Mouse (Mus musculus) midbrain, embryonic 16.5 days (tissue): Measurements from ENCODE around the gene Slc13a3. TPM values are rescaled to one million over a fixed set of nuclear protein-coding genes. Genes with fewer than 3 reads are reported as not detected.

ENCODE experiments used
- ATAC-seq: fragments of 200-750 bp; cut with Nextera tagmentation; 2 replicates; pipeline ENCODE4 v1.8.0; 2017; ENCODE audit warnings: moderate TSS enrichment
- H3K27ac ChIP-seq: fragments of 300-500 bp; sonication (generic); 2 replicates; pipeline ENCODE4 v1.5.1; 2014; ENCODE audit warnings: mild to moderate bottlenecking, low read length, mixed read lengths
- H3K27me3 ChIP-seq: fragments of 300-500 bp; sonication (generic); 2 replicates; pipeline ENCODE4 v1.6.1; 2014; ENCODE audit warnings: low read depth, low read length, mixed read lengths; ENCODE audit not compliant: control insufficient read depth, insufficient read depth
- H3K36me3 ChIP-seq: fragments of 300-500 bp; sonication (generic); 2 replicates; pipeline ENCODE4 v1.6.1; 2014; ENCODE audit warnings: mild to moderate bottlenecking, low read length, moderate library complexity, mixed read lengths; ENCODE audit not compliant: control insufficient read depth, insufficient read depth
- H3K4me1 ChIP-seq: fragments of 300-500 bp; sonication (generic); 2 replicates; pipeline ENCODE4 v1.6.1; 2014; ENCODE audit warnings: mild to moderate bottlenecking, low read length, mixed read lengths; ENCODE audit not compliant: control insufficient read depth, insufficient read depth
- H3K4me2 ChIP-seq: fragments of 300-500 bp; sonication (generic); 2 replicates; pipeline ENCODE4 v1.6.1; 2014; ENCODE audit warnings: mild to moderate bottlenecking, low read length, mixed read lengths
- H3K4me3 ChIP-seq: fragments of 300-500 bp; sonication (generic); 2 replicates; pipeline ENCODE4 v1.5.1; 2014; ENCODE audit warnings: low read depth, mild to moderate bottlenecking, low read length, moderate library complexity, mixed read lengths
- H3K9ac ChIP-seq: fragments of 300-500 bp; sonication (generic); 2 replicates; pipeline ENCODE4 v1.6.1; 2014; ENCODE audit warnings: low read depth, low read length, mixed read lengths
- H3K9me3 ChIP-seq: fragments of 300-500 bp; sonication (generic); replicated peaks from 2 replicates; pipeline ENCODE4 v1.6.1; 2014; ENCODE audit warnings: mild to moderate bottlenecking, low read length, mixed read lengths; ENCODE audit not compliant: control insufficient read depth, poor library complexity, severe bottlenecking
- WGBS: fragments of 180-500 bp; shearing (Covaris S2); extraction: QIAGEN DNeasy Blood & Tissue Kit; methylation state at CpG from one replicate; pipeline ENCODE4 v1.1.7; 2014; 5-methylcytosine and 5-hydroxymethylcytosine counted together
- polyA plus RNA-seq: library from polyadenylated mRNA; unstranded; fragments of >200 nt; fragmentation: Nextera tagmentation; extraction: Ambion mirVana; gene quantifications from 2 replicates; pipeline ENCODE4 v1.2.1, GENCODE M21; 2015

Gene Slc13a3
- polyA plus RNA-seq, 1 experiment from 2014 or later = 10.6 TPM

DNA sequence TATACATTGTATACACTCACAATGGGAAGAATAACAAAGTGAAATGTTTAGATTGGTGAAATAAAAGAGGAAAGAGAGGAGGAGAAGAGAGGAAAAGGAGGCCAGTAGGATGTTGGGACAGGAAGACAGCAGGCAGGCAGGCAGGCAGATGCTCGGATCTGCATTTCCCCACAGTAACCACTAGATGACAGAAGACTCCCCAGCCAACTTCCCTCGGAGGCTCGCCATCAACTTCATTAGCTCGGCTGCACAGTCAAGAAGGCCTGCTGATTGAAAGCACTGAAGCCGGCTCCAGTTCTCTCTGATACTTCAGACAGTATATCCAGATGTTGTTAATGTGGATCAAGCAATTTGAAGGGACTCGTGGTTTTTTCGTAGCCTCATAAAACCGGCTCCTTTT, 81.5 kb downstream of the Slc13a3 start:
- peaks cover 6% of the 10 kb centered on the region for H3K4me1 ChIP-seq

DNA sequence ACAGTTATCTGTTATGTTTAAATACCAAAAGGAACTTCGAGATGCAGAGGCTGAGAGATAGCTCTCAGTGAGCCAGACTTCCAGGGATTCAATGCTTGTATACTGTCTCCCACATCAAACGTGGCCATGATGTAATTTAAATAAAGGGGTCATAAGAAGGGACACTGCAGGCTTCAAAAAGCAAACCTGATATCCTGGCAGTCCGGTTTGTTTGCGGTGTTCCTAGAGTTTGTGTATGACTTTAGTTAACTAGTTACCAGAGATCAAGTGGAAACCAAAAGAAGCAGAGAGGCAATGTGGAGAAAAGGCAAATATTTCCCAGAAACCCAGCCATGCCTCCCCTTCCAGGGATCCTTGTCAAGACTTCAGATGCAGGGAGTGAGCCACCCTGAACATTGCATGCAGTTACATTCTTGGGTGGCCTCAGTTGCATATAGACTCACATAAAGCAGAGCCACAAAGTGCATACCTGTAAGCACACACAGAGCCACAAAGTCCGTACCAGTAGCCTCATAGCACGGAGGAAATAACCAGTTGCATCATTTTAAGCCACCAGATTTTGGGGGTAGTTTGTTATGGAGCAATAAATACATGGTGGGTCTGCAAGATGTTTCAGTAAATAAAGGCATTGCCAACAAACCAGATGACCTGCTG, 83.6 kb downstream of the Slc13a3 start:
- ATAC-seq = no peak
- no peak overlapping the region for H3K4me2 ChIP-seq
- peaks cover 14% of the 10 kb centered on the region for H3K4me1 ChIP-seq
- 84% methylated on average over 6 of the region's 6 CpGs for WGBS
- no peak overlapping the region for H3K4me3 ChIP-seq
- H3K9ac ChIP-seq = no peak overlapping the region
- no peaks in the 10 kb centered on the region for H3K27me3 ChIP-seq
- H3K27ac ChIP-seq = no peak overlapping the region
- peaks cover 4% of the 10 kb centered on the region; the same call in 1 of the 2 replicates for H3K36me3 ChIP-seq
- H3K9me3 ChIP-seq = 0 out of 2 replicates have a peak, but pooled peaks cover 2% of the 10 kb centered on the region

More for the DNA sequence above, 81.5 kb downstream of the Slc13a3 start:
- Histone ChIP-seq H3K4me3 (no peak overlapping the region), H3K27ac (no peak overlapping the region), H3K4me2 (no peak overlapping the region), H3K9me3 (0 out of 2 replicates have a peak, but pooled peaks cover 2% of the 10 kb centered on the region), H3K27me3 (no peaks in the 10 kb centered on the region), H3K36me3 (no peaks in the 10 kb centered on the region), H3K9ac (no peak overlapping the region)
- 15% methylated on average over 8 of the region's 8 CpGs for WGBS
- no peak for ATAC-seq

DNA sequence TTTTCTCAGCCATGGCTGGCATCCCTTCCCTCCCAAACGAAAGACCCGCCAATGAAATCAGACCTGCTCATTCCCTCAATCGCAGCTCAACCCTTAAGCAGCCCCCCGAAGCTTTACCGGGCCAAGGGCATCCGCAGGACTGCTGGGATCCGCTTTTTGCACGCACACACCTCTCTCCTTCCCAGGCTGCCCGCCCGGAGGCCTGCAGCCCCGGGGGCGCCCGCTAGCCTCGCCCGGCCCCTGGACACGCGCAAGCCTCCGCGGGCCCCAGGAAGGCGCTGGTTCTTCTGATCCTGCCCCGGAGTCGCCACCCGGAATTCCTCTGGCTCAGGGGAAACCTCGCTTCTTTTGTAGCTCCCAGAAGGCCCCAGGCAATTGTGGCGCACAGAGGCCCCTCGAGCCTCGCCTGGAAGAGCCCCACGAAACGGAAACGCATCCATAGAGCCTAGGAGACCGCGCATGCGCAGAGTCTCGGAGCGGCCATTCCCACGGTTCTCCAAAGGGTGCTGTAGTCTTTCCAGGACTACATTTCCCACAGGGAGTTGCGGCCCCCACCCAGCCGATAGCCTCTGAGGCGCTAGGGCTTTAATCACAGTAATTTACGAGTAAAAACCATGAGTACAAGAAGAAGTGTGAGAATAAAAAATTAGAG, 85.1 kb downstream of the Slc13a3 start, which contains the start of gene Zfp334:
Gene Zfp334 (minus strand): TSS at position 416 of the 652 bp plus-strand sequence.
- no peaks in the 10 kb centered on the region for H3K27me3 ChIP-seq
- peak within 1 kb of the TSS; percentile 88 for H3K4me3 ChIP-seq
- peak within 1 kb of the TSS; percentile 99 for H3K9ac ChIP-seq
- peak within 1 kb of the TSS; percentile 94 for H3K27ac ChIP-seq
- H3K4me2 ChIP-seq = peak within 1 kb of the TSS; percentile 77
- peaks cover 12% of the 10 kb centered on the region; the same call in 1 of the 2 replicates for H3K36me3 ChIP-seq
- WGBS = under 1% methylated on average over 40 of the region's 40 CpGs
- ATAC-seq = peak; percentile 92
- H3K4me1 ChIP-seq = peaks cover 14% of the 10 kb centered on the region
- H3K9me3 ChIP-seq = no peaks in the 10 kb centered on the region

DNA sequence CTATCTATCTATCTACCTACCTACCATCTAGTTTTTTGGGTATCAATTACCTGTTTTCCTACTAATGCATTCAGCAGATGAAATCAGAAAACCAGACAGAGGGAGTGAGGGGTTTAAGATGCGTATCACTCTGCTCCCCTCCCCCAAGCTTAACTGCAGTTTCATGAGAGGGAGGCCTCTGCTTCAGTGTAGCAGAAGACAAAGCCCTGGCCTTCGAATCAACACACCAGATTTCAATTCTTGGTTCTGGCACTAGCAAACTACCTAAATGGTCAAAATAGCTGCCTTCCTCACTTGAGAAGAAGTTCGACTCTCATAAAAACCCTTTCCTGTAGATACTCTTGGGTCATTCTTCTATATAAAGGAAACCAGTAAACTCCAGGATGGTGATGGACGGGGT, 85.7 kb downstream of the Slc13a3 start:
- H3K27me3 ChIP-seq = no peaks in the 10 kb centered on the region
- peak overlapping the region; percentile 77 for H3K4me2 ChIP-seq
- H3K4me1 ChIP-seq = peaks cover 14% of the 10 kb centered on the region
- ATAC-seq = no peak
- H3K9me3 ChIP-seq = no peaks in the 10 kb centered on the region
- 5% methylated on average over 4 of the region's 4 CpGs for WGBS
- H3K4me3 ChIP-seq = peak overlapping the region; percentile 88
- peaks cover 17% of the 10 kb centered on the region for H3K36me3 ChIP-seq
- H3K27ac ChIP-seq = peak overlapping the region; percentile 94
- H3K9ac ChIP-seq = peak overlapping the region; percentile 99

DNA sequence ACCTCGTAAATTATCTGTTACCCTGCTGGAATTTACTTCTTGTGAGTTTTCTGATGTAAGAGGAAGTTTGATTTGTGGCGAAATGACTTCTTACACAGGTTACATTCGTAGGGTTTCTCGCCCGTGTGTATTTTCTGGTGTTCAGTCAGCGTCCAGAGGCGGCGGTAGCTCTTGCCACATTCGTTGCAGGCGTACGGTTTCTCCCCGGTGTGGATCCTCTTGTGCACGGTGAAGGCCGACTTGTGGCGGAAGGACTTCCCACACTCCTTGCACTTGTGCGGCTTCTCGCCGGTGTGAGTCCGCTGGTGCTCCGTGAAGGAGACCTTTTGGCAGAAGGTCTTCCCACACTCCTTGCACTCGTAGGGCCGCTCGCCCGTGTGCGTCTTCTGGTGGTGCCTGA, 93.0 kb downstream of the Slc13a3 start:
- ATAC-seq = no peak
- Histone ChIP-seq H3K9ac (no peak overlapping the region), H3K27me3 (no peaks in the 10 kb centered on the region), H3K4me2 (no peak overlapping the region), H3K4me3 (no peak overlapping the region), H3K36me3 (peaks cover 49% of the 10 kb centered on the region), H3K27ac (no peak overlapping the region), H3K4me1 (peaks cover 6% of the 10 kb centered on the region; the same call in 1 of the 2 replicates), H3K9me3 (no peaks in the 10 kb centered on the region; the same call in 1 of the 2 replicates)
- 96% methylated on average over 25 of the region's 25 CpGs for WGBS

DNA sequence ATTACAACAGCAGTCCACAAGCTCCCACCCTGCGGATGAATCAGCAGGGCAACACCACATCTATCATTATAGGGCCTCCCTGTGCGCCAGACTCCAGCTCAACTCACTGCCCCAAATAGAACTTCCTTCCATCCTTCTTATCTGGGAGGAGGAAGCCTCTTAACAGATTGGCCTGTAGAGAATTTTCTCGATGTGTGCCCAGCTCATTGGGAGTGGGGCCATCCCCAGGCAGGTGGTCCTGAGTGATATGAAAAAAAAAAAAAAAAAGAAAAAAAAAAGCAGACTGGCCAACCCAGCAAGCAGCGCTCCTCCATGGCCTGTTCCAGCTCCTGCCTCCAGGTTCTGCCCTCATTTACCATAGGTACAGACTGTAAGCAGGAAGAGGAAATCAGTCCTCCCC, 97.0 kb downstream of the Slc13a3 start:
- H3K9ac ChIP-seq = no peak overlapping the region
- no peaks in the 10 kb centered on the region; the same call in 1 of the 2 replicates for H3K9me3 ChIP-seq
- H3K4me3 ChIP-seq = no peak overlapping the region
- 75% methylated on average over 4 of the region's 4 CpGs for WGBS
- H3K27ac ChIP-seq = no peak overlapping the region
- peaks cover 6% of the 10 kb centered on the region; the same call in 1 of the 2 replicates for H3K4me1 ChIP-seq
- no peak for ATAC-seq
- H3K36me3 ChIP-seq = peaks cover 28% of the 10 kb centered on the region
- H3K27me3 ChIP-seq = no peaks in the 10 kb centered on the region
- H3K4me2 ChIP-seq = no peak overlapping the region

DNA sequence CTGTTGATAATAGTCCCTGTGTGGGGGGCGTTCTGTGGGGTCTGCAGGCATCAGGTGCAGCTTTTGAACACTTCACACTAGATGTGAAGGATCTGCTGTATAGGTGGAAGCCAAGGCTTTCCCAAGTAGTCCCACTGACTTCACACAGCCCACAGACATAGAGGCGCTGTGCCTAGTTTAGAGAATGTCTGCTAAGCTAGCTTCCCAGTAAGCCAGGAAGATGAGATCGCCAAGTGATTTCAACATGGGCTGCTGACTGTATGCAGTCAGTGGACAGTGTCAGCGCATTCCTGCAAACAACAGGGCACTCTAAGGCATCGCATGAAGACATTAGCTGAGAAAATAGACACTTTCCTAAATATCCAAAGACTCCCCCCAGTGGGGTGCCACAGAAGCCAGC, 97.6 kb downstream of the Slc13a3 start:
- Histone ChIP-seq H3K9ac (no peak overlapping the region), H3K4me2 (no peak overlapping the region), H3K36me3 (peaks cover 23% of the 10 kb centered on the region), H3K4me1 (peaks cover 6% of the 10 kb centered on the region; the same call in 1 of the 2 replicates), H3K27ac (no peak overlapping the region), H3K4me3 (no peak overlapping the region), H3K9me3 (no peaks in the 10 kb centered on the region), H3K27me3 (no peaks in the 10 kb centered on the region)
- no peak for ATAC-seq
- 76% methylated on average over 5 of the region's 5 CpGs for WGBS

DNA sequence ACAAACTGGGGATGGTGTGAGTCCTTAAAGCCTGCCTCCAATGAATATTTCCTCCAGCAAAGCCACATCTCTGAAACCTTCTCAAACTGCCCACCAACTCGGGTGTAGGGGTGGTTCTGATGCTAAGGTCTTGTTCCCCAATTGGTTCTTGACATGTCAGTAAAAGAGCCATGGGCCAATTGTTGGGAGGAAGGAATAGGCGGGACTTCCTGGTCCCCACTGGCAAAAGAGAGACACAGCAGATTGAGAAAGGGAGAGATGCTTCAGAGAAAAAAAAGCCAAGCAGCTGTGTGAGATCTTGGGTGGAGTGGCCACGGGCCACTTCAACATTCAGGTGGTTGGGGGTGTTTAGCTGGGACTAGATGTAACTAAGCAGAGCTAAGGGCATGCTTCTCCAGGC, 102.0 kb downstream of the Slc13a3 start:
- Histone ChIP-seq H3K9me3 (no peaks in the 10 kb centered on the region), H3K27ac (no peak overlapping the region; the same call in 1 of the 2 replicates)
- 23% methylated on average over 3 of the region's 3 CpGs for WGBS

DNA sequence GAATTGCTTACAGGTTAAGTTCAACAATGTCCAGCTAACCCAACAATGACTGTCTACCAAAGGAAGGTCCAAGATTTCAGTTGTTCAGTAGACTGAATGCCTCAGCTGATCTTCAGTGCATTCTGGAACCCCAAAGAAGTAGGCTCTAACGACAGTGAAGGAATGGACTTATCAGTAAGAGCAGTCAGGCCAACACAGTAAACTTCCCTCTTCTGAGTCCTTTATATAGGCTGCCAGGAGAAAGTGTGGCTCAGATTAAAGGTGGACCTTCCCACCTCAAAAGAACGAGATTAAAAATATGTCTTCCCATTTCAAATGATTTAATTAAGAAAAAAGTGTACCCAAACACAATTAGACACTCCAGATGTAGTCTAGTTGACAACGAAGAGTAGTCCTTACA, 102.7 kb downstream of the Slc13a3 start:
- Histone ChIP-seq H3K4me3 (no peak overlapping the region), H3K4me2 (no peak overlapping the region), H3K36me3 (peaks cover 7% of the 10 kb centered on the region), H3K4me1 (peaks cover 7% of the 10 kb centered on the region), H3K9me3 (no peaks in the 10 kb centered on the region), H3K27me3 (no peaks in the 10 kb centered on the region), H3K27ac (no peak overlapping the region), H3K9ac (no peak overlapping the region)
- ATAC-seq = no peak
- WGBS = 80% methylated on average over 3 of the region's 3 CpGs

More for the DNA sequence above, 102.0 kb downstream of the Slc13a3 start:
- H3K4me1 ChIP-seq = peaks cover 7% of the 10 kb centered on the region
- H3K9ac ChIP-seq = no peak overlapping the region
- peaks cover 7% of the 10 kb centered on the region for H3K36me3 ChIP-seq
- peak overlapping the region; percentile 37 for H3K4me2 ChIP-seq
- no peaks in the 10 kb centered on the region for H3K27me3 ChIP-seq
- no peak for ATAC-seq
- H3K4me3 ChIP-seq = no peak overlapping the region
